Mouse (Mus musculus) adrenal gland, adult (tissue): Measurements from ENCODE around the gene Dnah7b.
"Not testable (repeated sequence)": the region's sequence is repeated elsewhere in the genome, so short reads cannot be mapped to it uniquely, and the experiment has no call there.

Source experiments
- DNase-seq, 2 experiments: peaks; one replicate each; pipeline ENCODE4 v3.0.0; 2022 to 2023; ENCODE audit warnings: low spot score in 1 of 2; ENCODE audit not compliant: inconsistent age in 2 of 2

The Dnah7b gene

GRCm38 (mm10) chr1:46278911-46279565 is 212.9 kb downstream of the Dnah7b start:
- not testable (repeated sequence) for DNase-seq

GRCm38 (mm10) chr1:46294451-46294850 is 228.3 kb downstream of the Dnah7b start:
- not testable (repeated sequence) for DNase-seq

- DNase-seq, result not testable (repeated sequence)
Observed at GRCm38 (mm10) chr1:46325942-46326341, 259.8 kb downstream of the Dnah7b start.

- DNase-seq, result peak in 1 of 2 experiments; percentile 60
Observed at GRCm38 (mm10) chr1:46345301-46345700, 279.2 kb downstream of the Dnah7b start.

- DNase-seq, result not testable (repeated sequence)
Observed at GRCm38 (mm10) chr1:46380641-46381040, 314.5 kb downstream of the Dnah7b start.

- DNase-seq, result not testable (repeated sequence)
Observed at GRCm38 (mm10) chr1:46394681-46395297, 328.7 kb downstream of the Dnah7b start.

- DNase-seq, result peak in 1 of 2 experiments; percentile 76
Observed at GRCm38 (mm10) chr1:46408324-46409115, 342.4 kb downstream of the Dnah7b start.

- DNase-seq, result not testable (repeated sequence)
Observed at GRCm38 (mm10) chr1:46414798-46415197, 348.7 kb downstream of the Dnah7b start.

- DNase-seq, result peak in 1 of 2 experiments; percentile 59
Observed at GRCm38 (mm10) chr1:46416946-46417345, 350.8 kb downstream of the Dnah7b start.

GRCm38 (mm10) chr1:46418966-46419365 is 352.9 kb downstream of the Dnah7b start:
- DNase-seq, result not testable (repeated sequence)
